Mouse (Mus musculus) frontal cortex, postnatal 36 days (tissue): ENCODE measurements around the gene Olfr1290.

Experiments used
- DNase-seq, 2 experiments: peaks; one replicate each; pipeline ENCODE4 v3.0.0; 2022; ENCODE audit warnings: low spot score in 2 of 2

Gene Olfr1290

DNA sequence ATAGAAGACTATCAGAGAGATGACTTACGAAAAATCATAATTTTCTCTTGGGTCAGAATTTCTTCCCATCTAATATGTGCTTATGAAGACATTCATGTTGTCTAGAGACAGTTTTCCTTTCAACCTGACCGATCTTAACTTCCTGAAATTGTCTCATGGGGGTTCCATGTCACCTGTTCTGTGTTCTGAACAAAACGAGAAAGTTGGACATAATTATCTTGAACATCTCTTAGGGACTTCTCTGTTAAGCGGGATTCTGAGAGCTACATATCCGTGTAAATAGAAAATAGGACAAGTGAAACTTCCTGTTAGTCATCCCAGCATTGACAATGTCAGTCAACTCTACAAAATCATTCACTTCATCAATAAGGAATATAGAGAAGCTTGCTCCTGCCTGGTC lies at the start of gene Olfr1290:
Olfr1290 (minus strand) TSS at position 101 of the 400 bp plus-strand sequence.
- DNase-seq: no peak

DNA sequence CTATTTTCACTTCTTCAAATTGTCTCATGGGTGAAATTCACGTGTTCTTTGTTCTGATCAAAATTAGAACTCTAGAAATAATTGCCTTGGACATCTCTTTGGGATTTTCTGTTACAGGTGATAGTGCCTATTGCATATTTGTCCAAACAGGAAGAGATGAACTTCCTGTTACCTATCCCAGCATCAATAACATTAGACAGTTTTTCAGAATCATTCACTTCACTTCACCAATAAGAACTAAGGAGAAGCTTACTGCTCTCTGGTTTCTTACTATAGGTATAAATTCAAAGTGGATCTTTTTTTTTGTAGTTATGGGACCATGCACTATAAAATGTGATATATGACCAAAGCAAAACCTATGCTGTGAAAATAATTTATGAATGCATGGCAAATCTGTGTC lies 46.6 kb upstream of the Olfr1290 start, which contains the start of gene Olfr1294:
Olfr1294 (minus strand) TSS at position 101 of the 400 bp plus-strand sequence.
- no peak for DNase-seq

- no peak for DNase-seq
These were observed 31.3 kb upstream of the Olfr1290 start, which contains the start of gene Olfr1293-ps for GRCm38 (mm10) chr2:111524903-111525302. Gene Olfr1293-ps (plus strand): TSS chr2:111525203.

GRCm38 (mm10) chr2:111517451-111517850 lies 23.8 kb upstream of the Olfr1290 start:
- no peak for DNase-seq

DNA sequence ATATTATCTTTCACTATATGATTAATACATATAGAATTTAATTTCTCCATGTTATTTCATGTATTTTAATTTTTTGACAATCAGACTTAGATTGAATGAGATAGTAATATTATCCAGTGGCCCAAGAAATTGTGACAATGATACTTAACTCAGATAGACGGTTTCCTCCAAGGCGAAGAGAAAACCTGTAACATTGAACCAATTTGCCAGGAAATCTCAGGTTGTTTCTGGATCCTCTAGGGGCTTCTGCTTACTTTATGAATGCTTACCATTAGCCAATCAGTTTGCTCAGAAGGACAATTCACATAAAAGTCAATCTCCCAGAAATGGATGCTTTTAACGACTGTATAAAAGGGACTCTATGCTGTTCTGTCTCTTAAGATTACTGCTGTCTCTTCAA lies 3.3 kb upstream of the Olfr1290 start, which contains the start of gene Olfr1291-ps1:
Olfr1291-ps1 (plus strand) TSS at position 301 of the 400 bp plus-strand sequence.
- DNase-seq: no peak

GRCm38 (mm10) chr2:111480519-111480918 lies 13.1 kb downstream of the Olfr1290 start, which contains the start of gene Olfr1289:
Gene Olfr1289 (plus strand): TSS chr2:111480819.
- DNase-seq: no peak

DNA sequence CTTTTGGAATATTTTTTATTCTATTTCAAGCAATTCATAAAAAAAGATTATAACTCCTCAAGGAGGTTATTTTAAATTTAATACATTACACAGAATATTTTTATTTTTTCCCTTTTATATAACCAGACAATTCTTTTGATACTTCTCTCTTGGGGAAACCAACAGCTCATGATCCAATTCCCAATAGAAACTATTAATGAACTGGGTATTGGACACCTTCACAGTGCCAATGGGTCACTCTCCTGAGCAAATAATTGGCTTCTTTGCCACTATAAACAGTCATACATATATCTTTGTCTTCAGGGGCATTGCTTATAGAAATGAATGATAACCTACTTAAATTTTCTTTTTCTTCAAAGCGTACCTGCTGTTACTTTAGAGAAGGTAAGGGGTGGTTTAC lies 19.8 kb downstream of the Olfr1290 start, which contains the start of gene Olfr1288:
Olfr1288 (plus strand) TSS at position 301 of the 400 bp plus-strand sequence.
- no peak for DNase-seq

GRCm38 (mm10) chr2:111448842-111449241 lies 44.8 kb downstream of the Olfr1290 start, which contains the start of gene Olfr1287:
Gene Olfr1287 (plus strand): TSS chr2:111449142.
- DNase-seq: no peak
